Mouse (Mus musculus): ENCODE measurements around the gene Pip4p1. TPM values are rescaled to one million over a fixed set of nuclear protein-coding genes. Genes with fewer than 3 reads are reported as not detected.

Gene Pip4p1
- polyA plus RNA-seq, 2 experiments from 2014 or later = 2.9 to 3.4 TPM

DNA sequence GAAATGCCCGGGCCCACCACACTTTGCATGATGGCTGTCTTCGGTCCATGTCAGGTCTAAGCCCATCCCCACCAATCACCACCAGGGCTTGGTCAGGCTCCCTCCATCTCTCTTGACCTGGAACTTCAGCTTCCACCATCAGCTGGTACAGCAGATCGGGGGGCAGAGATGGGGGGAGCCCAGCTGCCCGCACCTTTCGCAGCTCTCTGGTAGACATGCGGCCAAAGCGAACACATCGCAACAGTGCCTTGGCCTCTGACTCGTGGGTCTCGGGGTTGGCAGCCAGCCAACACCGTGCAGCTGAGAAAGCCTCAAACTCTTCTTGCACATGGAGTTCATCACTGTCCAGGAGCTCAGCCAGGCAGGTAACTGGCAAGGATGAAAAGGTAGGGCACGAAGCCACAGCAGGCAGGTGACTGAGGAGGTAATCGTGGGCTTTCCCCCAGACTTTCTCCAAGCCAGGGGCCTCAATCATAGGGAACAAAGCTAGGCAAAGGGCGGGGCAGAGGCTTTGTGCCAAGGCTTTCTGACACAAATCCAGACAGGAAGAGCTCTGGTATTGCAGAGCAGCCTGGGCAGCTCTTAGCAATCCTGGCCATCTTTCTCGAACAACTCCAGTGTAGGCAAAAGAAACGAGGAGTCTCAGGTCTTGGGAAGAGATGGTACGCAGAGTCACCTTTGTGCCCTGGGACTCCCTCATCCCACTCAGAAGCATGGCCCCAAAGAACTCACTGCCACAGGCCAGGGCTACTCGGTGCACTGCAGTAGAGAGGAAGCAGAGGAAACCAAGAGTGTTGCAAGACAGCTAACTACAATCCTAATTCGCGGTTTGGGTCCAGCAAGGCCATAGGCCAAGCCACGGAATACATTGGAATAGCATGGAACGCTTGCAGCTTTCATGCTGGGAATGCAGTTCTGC lies 37.9 kb downstream of the Pip4p1 start:
- ATAC-seq = no peak

DNA sequence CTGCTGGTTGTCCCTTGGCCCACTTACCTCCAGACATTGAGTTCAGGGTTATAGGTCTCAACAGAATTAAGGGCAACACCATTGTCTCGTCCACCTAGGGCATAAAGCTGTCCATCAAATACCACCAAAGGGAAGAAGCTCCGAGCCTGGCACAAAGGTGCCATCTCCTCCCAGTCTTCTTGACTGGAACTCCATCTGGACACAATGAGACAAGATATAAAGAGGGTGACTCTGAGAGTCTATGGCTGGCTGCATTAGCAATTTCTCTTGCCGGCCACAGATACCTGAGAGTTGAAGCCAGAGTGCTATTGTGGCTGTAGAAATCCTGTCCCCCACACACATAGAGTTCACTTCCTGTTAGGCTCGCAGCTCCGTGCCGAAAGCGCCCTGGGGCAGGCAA lies 38.6 kb downstream of the Pip4p1 start:
- ATAC-seq = no peak

DNA sequence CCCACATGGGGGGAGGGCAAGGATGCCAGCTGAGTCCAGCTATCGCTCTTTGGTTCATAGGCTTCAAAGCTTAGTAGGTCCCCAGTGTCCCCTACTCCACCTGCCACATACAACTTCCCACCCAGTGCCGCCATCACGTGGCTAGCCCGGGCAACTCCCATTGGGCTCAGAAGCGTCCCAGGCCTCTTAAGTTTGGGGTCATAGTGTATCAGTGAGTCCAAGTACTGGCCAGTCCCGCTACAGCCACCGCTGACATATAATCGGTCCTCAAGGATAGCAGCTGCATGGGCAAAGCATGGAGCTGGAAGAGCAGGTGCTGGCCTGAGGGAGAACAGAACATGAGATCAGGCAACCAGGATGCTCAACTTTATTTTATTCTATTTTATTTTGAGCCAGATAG lies 39.0 kb downstream of the Pip4p1 start:
- ATAC-seq = no peak

GRCm38 (mm10) chr14:50876236-50876950 lies 54.3 kb downstream of the Pip4p1 start:
- ATAC-seq = no peak

Other genes starting within 250 kb of the Pip4p1 start
- not detected for gene Olfr747, start 237.7 kb downstream of the Pip4p1 start, polyA plus RNA-seq (2017; shearing (Covaris generic))
- not detected for gene Olfr748, start 223.5 kb downstream of the Pip4p1 start, polyA plus RNA-seq (2017; shearing (Covaris generic))
- not detected for gene Olfr749, start 185.8 kb downstream of the Pip4p1 start, polyA plus RNA-seq (2017; shearing (Covaris generic))
- 100 to 1,000 TPM; 119 to 155 TPM for gene Ttc5, start 145.3 kb downstream of the Pip4p1 start, polyA plus RNA-seq (2017; shearing (Covaris generic))
- gene Ccnb1ip1, start 123.1 kb downstream of the Pip4p1 start, polyA plus RNA-seq (2017; shearing (Covaris generic)) = not detected
- 100 to 1,000 TPM; 116 to 117 TPM for gene Parp2, start 123.0 kb downstream of the Pip4p1 start, polyA plus RNA-seq (2017; shearing (Covaris generic))
- gene Tep1, start 60.3 kb downstream of the Pip4p1 start, polyA plus RNA-seq (2017; shearing (Covaris generic)) = 10 to 100 TPM; 16.1 to 24.3 TPM
- gene Klhl33, start 33.3 kb downstream of the Pip4p1 start, polyA plus RNA-seq (2017; shearing (Covaris generic)) = under 1 TPM in 1 of 2 experiments, not detected in 1; 0.15 TPM
- gene Osgep, start 6.0 kb downstream of the Pip4p1 start, polyA plus RNA-seq (2017; shearing (Covaris generic)) = 100 to 1,000 TPM in 1 of 2 experiments, 10 to 100 TPM in 1; 85.3 to 100 TPM
- 100 to 1,000 TPM in 1 of 2 experiments, 10 to 100 TPM in 1; 74.0 to 103 TPM for gene Apex1, start 5.9 kb downstream of the Pip4p1 start, polyA plus RNA-seq (2017; shearing (Covaris generic))
- gene Pnp, start 226 bp upstream of the Pip4p1 start, polyA plus RNA-seq (2017; shearing (Covaris generic)) = 10 to 100 TPM; 61.1 to 62.9 TPM
- gene Gm49342, start 13.7 kb upstream of the Pip4p1 start, polyA plus RNA-seq (2017; shearing (Covaris generic)) = 1 to 10 TPM; 3.4 to 9.3 TPM
- 1 to 10 TPM; 1.1 to 1.2 TPM for gene Pnp2, start 25.1 kb upstream of the Pip4p1 start, polyA plus RNA-seq (2017; shearing (Covaris generic))
- gene Rnase10, start 76.9 kb upstream of the Pip4p1 start, polyA plus RNA-seq (2017; shearing (Covaris generic)) = not detected
- gene Rnase9, start 111.0 kb upstream of the Pip4p1 start, polyA plus RNA-seq (2017; shearing (Covaris generic)) = not detected
- gene Rnase11, start 119.3 kb upstream of the Pip4p1 start, polyA plus RNA-seq (2017; shearing (Covaris generic)) = not detected
- gene Rnase12, start 126.8 kb upstream of the Pip4p1 start, polyA plus RNA-seq (2017; shearing (Covaris generic)) = not detected
- not detected for gene Olfr750, start 143.6 kb upstream of the Pip4p1 start, polyA plus RNA-seq (2017; shearing (Covaris generic))
- gene Rnase4, start 160.2 kb upstream of the Pip4p1 start, polyA plus RNA-seq (2017; shearing (Covaris generic)) = 10 to 100 TPM in 1 of 2 experiments, 1 to 10 TPM in 1; 9.8 to 16.6 TPM
- gene Ang, start 160.3 kb upstream of the Pip4p1 start, polyA plus RNA-seq (2017; shearing (Covaris generic)) = 1 to 10 TPM; 4.0 to 5.0 TPM
- not detected for gene Eddm3b, start 183.6 kb upstream of the Pip4p1 start, polyA plus RNA-seq (2017; shearing (Covaris generic))
- gene Rnase6, start 193.1 kb upstream of the Pip4p1 start, polyA plus RNA-seq (2017; shearing (Covaris generic)) = 1 to 10 TPM; 1.6 to 5.9 TPM
- gene Rnase1, start 215.9 kb upstream of the Pip4p1 start, polyA plus RNA-seq (2017; shearing (Covaris generic)) = not detected
- gene Rnase2b, start 231.4 kb upstream of the Pip4p1 start, polyA plus RNA-seq (2017; shearing (Covaris generic)) = not detected

Data from CD4-positive, CD25-positive, alpha-beta regulatory T cell, adult 4 months (primary cell).